Mouse (Mus musculus) midbrain, embryonic 14.5 days (tissue): ENCODE measurements around the gene Zbtb8a. TPM values are rescaled to one million over a fixed set of nuclear protein-coding genes. Genes with fewer than 3 reads are reported as not detected.

Source experiments
- ATAC-seq: fragments of 200-750 bp; cut with Nextera tagmentation; 2 replicates; pipeline ENCODE4 v1.8.0; 2017; ENCODE audit warnings: moderate number of reproducible peaks, moderate library complexity; ENCODE audit not compliant: low FRiP score, low TSS enrichment
- DNase-seq: peaks from one replicate; pipeline ENCODE4 v3.0.0-alpha.2; 2015
- H3K27ac ChIP-seq: fragments of 300-500 bp; sonication (generic); replicated peaks from 2 replicates; pipeline ENCODE4 v1.5.1; 2014; ENCODE audit warnings: mild to moderate bottlenecking, low read depth, low read length, moderate library complexity
- H3K27me3 ChIP-seq: fragments of 300-500 bp; sonication (generic); 2 replicates; pipeline ENCODE4 v1.6.1; 2014; ENCODE audit warnings: low read length, control low read depth, mixed read lengths; ENCODE audit not compliant: control insufficient read depth, insufficient read depth
- H3K36me3 ChIP-seq: fragments of 300-500 bp; sonication (generic); 2 replicates; pipeline ENCODE4 v1.6.1; 2014; ENCODE audit warnings: low read length, control low read depth; ENCODE audit not compliant: control insufficient read depth, insufficient read depth
- H3K4me1 ChIP-seq: fragments of 300-500 bp; sonication (generic); 2 replicates; pipeline ENCODE4 v1.6.1; 2014; ENCODE audit warnings: mild to moderate bottlenecking, antibody characterized with exemption, low read length, control low read depth; ENCODE audit not compliant: control insufficient read depth, insufficient read depth
- H3K4me2 ChIP-seq: fragments of 300-500 bp; sonication (generic); 2 replicates; pipeline ENCODE4 v1.6.1; 2014; ENCODE audit warnings: mild to moderate bottlenecking, low read length, moderate library complexity
- H3K4me3 ChIP-seq: fragments of 300-500 bp; sonication (generic); replicated peaks from 2 replicates; pipeline ENCODE4 v1.5.1; 2014; ENCODE audit warnings: low read depth, low read length
- H3K9ac ChIP-seq: fragments of 300-500 bp; sonication (generic); replicated peaks from 2 replicates; pipeline ENCODE4 v1.6.1; 2014; ENCODE audit warnings: mild to moderate bottlenecking, low read length, moderate library complexity
- H3K9me3 ChIP-seq: fragments of 300-500 bp; sonication (generic); 2 replicates; pipeline ENCODE4 v1.6.1; 2016; ENCODE audit warnings: low read length, control low read depth, mixed read lengths; ENCODE audit not compliant: control insufficient read depth
- WGBS: fragments of 180-500 bp; shearing (Covaris S2); extraction: QIAGEN DNeasy Blood & Tissue Kit; methylation state at CpG from one replicate; pipeline ENCODE4 v1.1.7; 2014; 5-methylcytosine and 5-hydroxymethylcytosine counted together
- polyA plus RNA-seq: library from polyadenylated mRNA; unstranded; fragments of >200 nt; fragmentation: Nextera tagmentation; extraction: Ambion mirVana; gene quantifications from 2 replicates; pipeline ENCODE4 v1.2.1, GENCODE M21; 2014

Gene Zbtb8a
- polyA plus RNA-seq, 1 experiment from 2014 or later = 12.4 TPM

- WGBS = 92% methylated on average over 12 of the region's 12 CpGs
- ATAC-seq (no peak), DNase-seq (no peak)
- Histone ChIP-seq H3K4me2 (no peak overlapping the region), H3K27me3 (no peaks in the 10 kb centered on the region), H3K4me1 (no peaks in the 10 kb centered on the region), H3K9me3 (no peaks in the 10 kb centered on the region), H3K27ac (no peak overlapping the region), H3K4me3 (no peak overlapping the region), H3K9ac (no peak overlapping the region), H3K36me3 (peaks cover 44% of the 10 kb centered on the region)
These were observed 24.7 kb downstream of the Zbtb8a start for GRCm38 (mm10) chr4:129353176-129353575.

- 71% methylated on average over 6 of the region's 6 CpGs for WGBS
- H3K9ac ChIP-seq = no peak overlapping the region
- ATAC-seq (no peak), DNase-seq (no peak)
- no peaks in the 10 kb centered on the region for H3K27me3 ChIP-seq
- no peaks in the 10 kb centered on the region for H3K4me1 ChIP-seq
- H3K27ac ChIP-seq = no peak overlapping the region
- H3K4me2 ChIP-seq = no peak overlapping the region
- no peak overlapping the region for H3K4me3 ChIP-seq
- H3K36me3 ChIP-seq = peaks cover 35% of the 10 kb centered on the region
- no peaks in the 10 kb centered on the region for H3K9me3 ChIP-seq
These were observed 26.8 kb downstream of the Zbtb8a start for GRCm38 (mm10) chr4:129351111-129351510.

GRCm38 (mm10) chr4:129350644-129351043 is 27.3 kb downstream of the Zbtb8a start:
- H3K9ac ChIP-seq = no peak overlapping the region
- peak; percentile 93 for DNase-seq
- H3K36me3 ChIP-seq = peaks cover 31% of the 10 kb centered on the region
- H3K4me2 ChIP-seq = no peak overlapping the region
- H3K27ac ChIP-seq = no peak overlapping the region
- WGBS = 7% methylated on average over 1 of the region's 1 CpGs
- no peaks in the 10 kb centered on the region for H3K27me3 ChIP-seq
- no peaks in the 10 kb centered on the region for H3K4me1 ChIP-seq
- no peak overlapping the region for H3K4me3 ChIP-seq
- ATAC-seq = no peak
- no peaks in the 10 kb centered on the region for H3K9me3 ChIP-seq

GRCm38 (mm10) chr4:129346481-129347154 is 31.3 kb downstream of the Zbtb8a start:
- 95% methylated on average over 15 of the region's 15 CpGs for WGBS
- Histone ChIP-seq H3K27ac (no peak overlapping the region), H3K4me2 (no peak overlapping the region), H3K9ac (no peak overlapping the region), H3K4me1 (no peaks in the 10 kb centered on the region), H3K27me3 (no peaks in the 10 kb centered on the region), H3K36me3 (peaks cover 30% of the 10 kb centered on the region), H3K9me3 (no peaks in the 10 kb centered on the region), H3K4me3 (no peak overlapping the region)
- ATAC-seq (no peak), DNase-seq (no peak)

GRCm38 (mm10) chr4:129342705-129343104 is 35.2 kb downstream of the Zbtb8a start:
- Histone ChIP-seq H3K4me3 (no peak overlapping the region), H3K4me2 (no peak overlapping the region), H3K27me3 (no peaks in the 10 kb centered on the region), H3K9me3 (no peaks in the 10 kb centered on the region), H3K27ac (no peak overlapping the region), H3K9ac (no peak overlapping the region), H3K4me1 (no peaks in the 10 kb centered on the region), H3K36me3 (peaks cover 33% of the 10 kb centered on the region)
- no peak for ATAC-seq
- DNase-seq = no peak
- 88% methylated on average over 2 of the region's 2 CpGs for WGBS

- peaks cover 33% of the 10 kb centered on the region for H3K36me3 ChIP-seq
- 83% methylated on average over 1 of the region's 1 CpGs for WGBS
These were observed 36.0 kb downstream of the Zbtb8a start for GRCm38 (mm10) chr4:129341888-129342287.

GRCm38 (mm10) chr4:129339743-129340142 is 38.2 kb downstream of the Zbtb8a start:
- Histone ChIP-seq H3K27me3 (no peaks in the 10 kb centered on the region), H3K9ac (no peak overlapping the region), H3K4me1 (0 out of 2 replicates have a peak, but pooled peaks cover 6% of the 10 kb centered on the region), H3K36me3 (peaks cover 21% of the 10 kb centered on the region), H3K4me3 (no peak overlapping the region), H3K4me2 (no peak overlapping the region), H3K9me3 (no peaks in the 10 kb centered on the region), H3K27ac (no peak overlapping the region)
- DNase-seq (no peak), ATAC-seq (no peak)
- 97% methylated on average over 3 of the region's 3 CpGs for WGBS

More at GRCm38 (mm10) chr4:129341888-129342287, 36.0 kb downstream of the Zbtb8a start:
- Histone ChIP-seq H3K4me3 (no peak overlapping the region), H3K9ac (no peak overlapping the region), H3K27ac (no peak overlapping the region), H3K9me3 (no peaks in the 10 kb centered on the region), H3K4me1 (0 out of 2 replicates have a peak, but pooled peaks cover 3% of the 10 kb centered on the region), H3K27me3 (no peaks in the 10 kb centered on the region), H3K4me2 (no peak overlapping the region)
- ATAC-seq (no peak), DNase-seq (no peak)

GRCm38 (mm10) chr4:129336291-129336690 is 41.6 kb downstream of the Zbtb8a start:
- Histone ChIP-seq H3K4me3 (peak overlapping the region; percentile 94), H3K36me3 (peaks cover 22% of the 10 kb centered on the region), H3K27ac (peak overlapping the region; percentile 98), H3K9ac (peak overlapping the region; percentile 17; the same call in 1 of the 2 replicates), H3K27me3 (no peaks in the 10 kb centered on the region), H3K4me1 (peaks cover 31% of the 10 kb centered on the region), H3K4me2 (peak overlapping the region; percentile 65), H3K9me3 (no peaks in the 10 kb centered on the region)
- no peak for ATAC-seq
- DNase-seq = no peak
- WGBS = 54% methylated on average over 14 of the region's 14 CpGs
